Mouse (Mus musculus): ENCODE measurements around the gene Fermt2.

The Fermt2 gene

GRCm38 (mm10) chr14:45463599-45463998, 66.3 kb downstream of the Fermt2 start:
- no peak for DNase-seq (ENCODE audit: low spot score in 2 of 2)

GRCm38 (mm10) chr14:45462875-45463475, 66.9 kb downstream of the Fermt2 start:
- no peak for DNase-seq (ENCODE audit: low spot score in 2 of 2)

- no peak for DNase-seq (ENCODE audit: low spot score in 2 of 2)
Measured at GRCm38 (mm10) chr14:45462374-45462773, 67.5 kb downstream of the Fermt2 start.

- no peak for DNase-seq (ENCODE audit: low spot score in 2 of 2)
Measured at GRCm38 (mm10) chr14:45461945-45462344, 68.0 kb downstream of the Fermt2 start.

GRCm38 (mm10) chr14:45460491-45460890, 69.4 kb downstream of the Fermt2 start:
- no peak for DNase-seq (ENCODE audit: low spot score in 2 of 2)

- DNase-seq (ENCODE audit: low spot score in 2 of 2), result no peak
Measured at GRCm38 (mm10) chr14:45459877-45460276, 70.0 kb downstream of the Fermt2 start.

GRCm38 (mm10) chr14:45457003-45457402, 72.9 kb downstream of the Fermt2 start:
- no peak for DNase-seq (ENCODE audit: low spot score in 2 of 2)

GRCm38 (mm10) chr14:45456502-45456846, 73.4 kb downstream of the Fermt2 start:
- no peak for DNase-seq (ENCODE audit: low spot score in 2 of 2)

- DNase-seq (ENCODE audit: low spot score in 2 of 2), result no peak
Measured at GRCm38 (mm10) chr14:45455651-45456501, 74.0 kb downstream of the Fermt2 start.

GRCm38 (mm10) chr14:45453538-45454233, 76.2 kb downstream of the Fermt2 start:
- no peak for DNase-seq (ENCODE audit: low spot score in 2 of 2)

GRCm38 (mm10) chr14:45452861-45453512, 76.9 kb downstream of the Fermt2 start:
- DNase-seq (ENCODE audit: low spot score in 2 of 2), result no peak

- DNase-seq (ENCODE audit: low spot score in 2 of 2), result no peak
Measured at GRCm38 (mm10) chr14:45452148-45452547, 77.8 kb downstream of the Fermt2 start.

- no peak for DNase-seq (ENCODE audit: low spot score in 2 of 2)
Measured at GRCm38 (mm10) chr14:45451090-45451489, 78.8 kb downstream of the Fermt2 start.

GRCm38 (mm10) chr14:45446777-45447176, 83.1 kb downstream of the Fermt2 start:
- no peak for DNase-seq (ENCODE audit: low spot score in 2 of 2)

- no peak for DNase-seq (ENCODE audit: low spot score in 2 of 2)
Measured at GRCm38 (mm10) chr14:45445445-45445844, 84.5 kb downstream of the Fermt2 start.

- DNase-seq (ENCODE audit: low spot score in 2 of 2), result no peak
Measured at GRCm38 (mm10) chr14:45444870-45445269, 85.0 kb downstream of the Fermt2 start.

GRCm38 (mm10) chr14:45442781-45443560, 86.9 kb downstream of the Fermt2 start:
- DNase-seq (ENCODE audit: low spot score in 2 of 2), result no peak

- DNase-seq (ENCODE audit: low spot score in 2 of 2), result no peak
Measured at GRCm38 (mm10) chr14:45441291-45441690, 88.6 kb downstream of the Fermt2 start.

GRCm38 (mm10) chr14:45439387-45439786, 90.5 kb downstream of the Fermt2 start:
- DNase-seq (ENCODE audit: low spot score in 2 of 2), result no peak

- DNase-seq (ENCODE audit: low spot score in 2 of 2), result no peak
Measured at GRCm38 (mm10) chr14:45438931-45439275, 91.0 kb downstream of the Fermt2 start.

GRCm38 (mm10) chr14:45438250-45438930, 91.5 kb downstream of the Fermt2 start:
- no peak for DNase-seq (ENCODE audit: low spot score in 2 of 2)
